Mouse (Mus musculus): ENCODE results near the gene Itgad. TPM values are rescaled to one million over a fixed set of nuclear protein-coding genes. Genes with fewer than 3 reads are reported as not detected.

The Itgad gene
- polyA plus RNA-seq, 1 experiment from 2014 or later = not detected

DNA sequence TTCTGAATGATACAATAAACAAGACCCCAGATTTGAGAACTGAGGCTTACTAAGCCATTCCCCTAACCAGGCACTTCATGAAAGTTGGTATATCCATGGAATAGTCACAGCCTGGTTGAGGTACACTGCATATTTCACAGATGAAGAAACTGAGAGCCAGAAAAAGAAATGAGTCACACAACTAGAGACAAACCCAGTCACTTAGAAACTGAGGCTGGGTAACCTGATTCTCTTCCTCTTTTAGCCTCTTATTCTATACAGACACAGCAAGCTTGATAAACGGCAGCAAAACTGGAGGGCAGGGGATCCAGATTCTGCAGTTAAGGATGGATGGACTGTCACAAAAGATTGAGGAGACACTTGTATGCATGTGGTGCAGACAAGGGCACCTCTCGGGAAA lies 80.6 kb downstream of the Itgad start:
- 86% methylated on average over 2 of the region's 2 CpGs for WGBS

DNA sequence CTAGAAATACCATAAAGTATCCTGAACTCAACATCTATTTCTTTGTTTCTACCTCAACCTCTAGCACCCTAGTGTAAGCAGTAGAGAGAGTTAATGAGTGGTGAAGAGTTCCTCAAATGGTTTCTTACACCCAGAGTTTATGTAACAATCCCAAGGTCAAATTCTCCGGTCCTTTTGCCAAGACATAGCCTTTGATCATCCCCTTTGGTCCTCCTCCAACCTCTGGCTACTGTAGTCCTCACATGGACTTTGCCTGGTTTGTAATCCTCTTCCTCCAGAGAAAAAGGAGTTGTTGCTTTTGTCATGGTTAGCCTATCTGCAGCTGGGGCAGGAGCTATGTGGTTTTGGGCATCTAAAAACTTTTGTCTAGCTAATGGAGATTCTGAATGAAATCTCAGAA lies 81.3 kb downstream of the Itgad start:
- 93% methylated on average over 1 of the region's 1 CpGs for WGBS
- Histone ChIP-seq H3K4me3 (ENCODE audit: low read depth, low read length) (no peak overlapping the region), H3K27ac (ENCODE audit: low read depth, low read length) (no peak overlapping the region), H3K4me1 (ENCODE audit: control insufficient read depth, insufficient read depth, low read length) (peaks cover 4% of the 10 kb centered on the region; the same call in 1 of the 2 replicates), H3K27me3 (ENCODE audit: control insufficient read depth, insufficient read depth, low read length) (no peaks in the 10 kb centered on the region), H3K9ac (ENCODE audit: low read length) (no peak overlapping the region), H3K9me3 (ENCODE audit: control insufficient read depth, low read length) (no peaks in the 10 kb centered on the region), H3K36me3 (ENCODE audit: control insufficient read depth, insufficient read depth, low read length) (peaks cover 3% of the 10 kb centered on the region), H3K4me2 (ENCODE audit: low read depth) (no peak overlapping the region)
- no peak for DNase-seq (ENCODE audit: low spot score)
- ATAC-seq (ENCODE audit: insufficient read depth, low FRiP score, low TSS enrichment) = no peak

More for the DNA sequence above, 80.6 kb downstream of the Itgad start:
- H3K9ac ChIP-seq (ENCODE audit: low read length) = no peak overlapping the region
- no peak overlapping the region for H3K27ac ChIP-seq (ENCODE audit: low read depth, low read length)
- peaks cover 4% of the 10 kb centered on the region; the same call in 1 of the 2 replicates for H3K4me1 ChIP-seq (ENCODE audit: control insufficient read depth, insufficient read depth, low read length)
- ATAC-seq (ENCODE audit: insufficient read depth, low FRiP score, low TSS enrichment) (no peak), DNase-seq (ENCODE audit: low spot score) (no peak)
- H3K36me3 ChIP-seq (ENCODE audit: control insufficient read depth, insufficient read depth, low read length) = no peaks in the 10 kb centered on the region
- no peak overlapping the region for H3K4me2 ChIP-seq (ENCODE audit: low read depth)
- no peaks in the 10 kb centered on the region for H3K27me3 ChIP-seq (ENCODE audit: control insufficient read depth, insufficient read depth, low read length)
- H3K9me3 ChIP-seq (ENCODE audit: control insufficient read depth, low read length) = no peaks in the 10 kb centered on the region
- no peak overlapping the region for H3K4me3 ChIP-seq (ENCODE audit: low read depth, low read length)

DNA sequence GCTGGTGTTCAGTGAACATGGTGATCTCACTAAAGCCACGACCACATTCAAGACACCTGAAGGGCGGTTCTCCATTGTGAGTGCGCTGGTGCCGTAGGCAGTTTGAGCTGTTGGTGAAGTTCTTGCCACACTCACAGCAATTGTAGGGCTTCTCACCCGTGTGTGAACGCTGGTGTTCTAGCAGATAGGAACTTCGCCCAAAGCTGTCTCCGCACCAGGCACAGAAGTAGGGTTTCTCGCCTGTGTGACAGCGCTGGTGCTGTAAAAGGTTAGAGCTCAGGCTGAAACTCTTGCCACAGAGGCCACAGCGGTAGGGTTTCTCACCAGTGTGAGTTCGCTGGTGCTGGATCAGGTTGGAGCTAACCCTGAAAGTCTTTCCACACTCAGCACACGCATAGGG lies 82.2 kb downstream of the Itgad start:
- no peak for DNase-seq (ENCODE audit: low spot score)
- Histone ChIP-seq H3K4me1 (ENCODE audit: control insufficient read depth, insufficient read depth, low read length) (peaks cover 4% of the 10 kb centered on the region; the same call in 1 of the 2 replicates), H3K36me3 (ENCODE audit: control insufficient read depth, insufficient read depth, low read length) (peaks cover 6% of the 10 kb centered on the region), H3K4me3 (ENCODE audit: low read depth, low read length) (no peak overlapping the region; the same call in 1 of the 2 replicates), H3K4me2 (ENCODE audit: low read depth) (0 out of 2 replicates have a peak overlapping the region, but pooled peaks have one; percentile 92), H3K27ac (ENCODE audit: low read depth, low read length) (no peak overlapping the region), H3K27me3 (ENCODE audit: control insufficient read depth, insufficient read depth, low read length) (no peaks in the 10 kb centered on the region), H3K9ac (ENCODE audit: low read length) (peak overlapping the region; percentile 76; the same call in 1 of the 2 replicates), H3K9me3 (ENCODE audit: control insufficient read depth, low read length) (no peaks in the 10 kb centered on the region)
- no peak for ATAC-seq (ENCODE audit: insufficient read depth, low FRiP score, low TSS enrichment)
- 94% methylated on average over 13 of the region's 13 CpGs for WGBS

GRCm38 (mm10) chr7:128236856-128237592 lies 82.8 kb downstream of the Itgad start, which contains the start of gene Armc5:
Armc5 (plus strand) TSS chr7:128237342.
- Histone ChIP-seq H3K9me3 (ENCODE audit: control insufficient read depth, low read length) (no peaks in the 10 kb centered on the region), H3K36me3 (ENCODE audit: control insufficient read depth, insufficient read depth, low read length) (peaks cover 6% of the 10 kb centered on the region), H3K9ac (ENCODE audit: low read length) (peak within 1 kb of the TSS; percentile 76), H3K4me3 (ENCODE audit: low read depth, low read length) (peak within 1 kb of the TSS; percentile 53), H3K4me2 (ENCODE audit: low read depth) (peak within 1 kb of the TSS; percentile 92), H3K27ac (ENCODE audit: low read depth, low read length) (peak within 1 kb of the TSS; percentile 86), H3K4me1 (ENCODE audit: control insufficient read depth, insufficient read depth, low read length) (peaks cover 4% of the 10 kb centered on the region; the same call in 1 of the 2 replicates), H3K27me3 (ENCODE audit: control insufficient read depth, insufficient read depth, low read length) (no peaks in the 10 kb centered on the region)
- 0 out of 2 replicates have a peak, but pooled peaks have one; percentile 14 for ATAC-seq (ENCODE audit: insufficient read depth, low FRiP score, low TSS enrichment)
- WGBS = 26% methylated on average over 37 of the region's 37 CpGs
- DNase-seq (ENCODE audit: low spot score) = peak; percentile 88

GRCm38 (mm10) chr7:128237593-128237926 lies 83.4 kb downstream of the Itgad start:
- H3K9ac ChIP-seq (ENCODE audit: low read length) = peak overlapping the region; percentile 76
- H3K9me3 ChIP-seq (ENCODE audit: control insufficient read depth, low read length) = no peaks in the 10 kb centered on the region
- H3K4me1 ChIP-seq (ENCODE audit: control insufficient read depth, insufficient read depth, low read length) = peaks cover 4% of the 10 kb centered on the region; the same call in 1 of the 2 replicates
- no peaks in the 10 kb centered on the region for H3K27me3 ChIP-seq (ENCODE audit: control insufficient read depth, insufficient read depth, low read length)
- peak overlapping the region; percentile 92 for H3K4me2 ChIP-seq (ENCODE audit: low read depth)
- peak overlapping the region; percentile 71 for H3K27ac ChIP-seq (ENCODE audit: low read depth, low read length)
- no peak for DNase-seq (ENCODE audit: low spot score)
- ATAC-seq (ENCODE audit: insufficient read depth, low FRiP score, low TSS enrichment) = no peak; the same call in 1 of the 2 replicates
- WGBS = under 1% methylated on average over 25 of the region's 25 CpGs
- peaks cover 6% of the 10 kb centered on the region for H3K36me3 ChIP-seq (ENCODE audit: control insufficient read depth, insufficient read depth, low read length)
- peak overlapping the region; percentile 53 for H3K4me3 ChIP-seq (ENCODE audit: low read depth, low read length)

GRCm38 (mm10) chr7:128237927-128238778 lies 84.0 kb downstream of the Itgad start, which contains the start of gene 9130023H24Rik:
9130023H24Rik (minus strand) TSS chr7:128238031.
- Histone ChIP-seq H3K4me1 (ENCODE audit: control insufficient read depth, insufficient read depth, low read length) (peaks cover 4% of the 10 kb centered on the region; the same call in 1 of the 2 replicates), H3K9me3 (ENCODE audit: control insufficient read depth, low read length) (no peaks in the 10 kb centered on the region), H3K4me3 (ENCODE audit: low read depth, low read length) (peak within 1 kb of the TSS; percentile 53), H3K4me2 (ENCODE audit: low read depth) (peak within 1 kb of the TSS; percentile 92), H3K27ac (ENCODE audit: low read depth, low read length) (peak within 1 kb of the TSS; percentile 86), H3K36me3 (ENCODE audit: control insufficient read depth, insufficient read depth, low read length) (peaks cover 6% of the 10 kb centered on the region), H3K9ac (ENCODE audit: low read length) (peak within 1 kb of the TSS; percentile 76), H3K27me3 (ENCODE audit: control insufficient read depth, insufficient read depth, low read length) (no peaks in the 10 kb centered on the region)
- DNase-seq (ENCODE audit: low spot score) = peak; percentile 100
- WGBS = under 1% methylated on average over 72 of the region's 72 CpGs
- peak; percentile 90 for ATAC-seq (ENCODE audit: insufficient read depth, low FRiP score, low TSS enrichment)

GRCm38 (mm10) chr7:128238991-128239390 lies 84.8 kb downstream of the Itgad start:
- Histone ChIP-seq H3K27ac (ENCODE audit: low read depth, low read length) (no peak overlapping the region), H3K36me3 (ENCODE audit: control insufficient read depth, insufficient read depth, low read length) (peaks cover 6% of the 10 kb centered on the region), H3K27me3 (ENCODE audit: control insufficient read depth, insufficient read depth, low read length) (no peaks in the 10 kb centered on the region), H3K4me3 (ENCODE audit: low read depth, low read length) (peak overlapping the region; percentile 53; the same call in 1 of the 2 replicates), H3K4me1 (ENCODE audit: control insufficient read depth, insufficient read depth, low read length) (peaks cover 4% of the 10 kb centered on the region; the same call in 1 of the 2 replicates), H3K9me3 (ENCODE audit: control insufficient read depth, low read length) (no peaks in the 10 kb centered on the region), H3K9ac (ENCODE audit: low read length) (no peak overlapping the region), H3K4me2 (ENCODE audit: low read depth) (peak overlapping the region; percentile 52)
- 30% methylated on average over 4 of the region's 4 CpGs for WGBS
- ATAC-seq (ENCODE audit: insufficient read depth, low FRiP score, low TSS enrichment) = 0 out of 2 replicates have a peak, but pooled peaks have one; percentile 7
- no peak for DNase-seq (ENCODE audit: low spot score)

- H3K4me3 ChIP-seq (ENCODE audit: low read depth, low read length) = no peak overlapping the region
- H3K27me3 ChIP-seq (ENCODE audit: control insufficient read depth, insufficient read depth, low read length) = no peaks in the 10 kb centered on the region
- no peak overlapping the region for H3K9ac ChIP-seq (ENCODE audit: low read length)
- no peak for DNase-seq (ENCODE audit: low spot score)
- H3K9me3 ChIP-seq (ENCODE audit: control insufficient read depth, low read length) = no peaks in the 10 kb centered on the region
- H3K4me2 ChIP-seq (ENCODE audit: low read depth) = no peak overlapping the region
- ATAC-seq (ENCODE audit: insufficient read depth, low FRiP score, low TSS enrichment) = no peak
- peaks cover 4% of the 10 kb centered on the region; the same call in 1 of the 2 replicates for H3K4me1 ChIP-seq (ENCODE audit: control insufficient read depth, insufficient read depth, low read length)
- no peak overlapping the region for H3K27ac ChIP-seq (ENCODE audit: low read depth, low read length)
- 96% methylated on average over 27 of the region's 27 CpGs for WGBS
- H3K36me3 ChIP-seq (ENCODE audit: control insufficient read depth, insufficient read depth, low read length) = peaks cover 8% of the 10 kb centered on the region
Measured at GRCm38 (mm10) chr7:128240131-128240784, 86.1 kb downstream of the Itgad start.

Data from neural tube, embryonic 11.5 days (tissue).